Mouse (Mus musculus) embryonic fibroblast, embryonic 13.5 days (primary cell): ENCODE measurements at regions not wholly inside any gene's neighbourhood (a gene's known extent, or its start where the extent isn't known, plus 50 kb on each side); places are given as distances from the start of the nearest gene placed in this dataset.

Experiments
- H3K27ac ChIP-seq: 2 replicates; pipeline ENCODE4 v1.5.1; 2012; ENCODE audit warnings: low read length, control low read depth, inconsistent platforms; ENCODE audit not compliant: insufficient read depth
- H3K4me1 ChIP-seq: 2 replicates; pipeline ENCODE4 v1.6.1; 2011; ENCODE audit warnings: low read length; ENCODE audit not compliant: control insufficient read depth, insufficient read depth
- H3K4me3 ChIP-seq: 2 replicates; pipeline ENCODE4 v1.5.1; 2011; ENCODE audit warnings: mild to moderate bottlenecking, control low read depth, low read length; ENCODE audit not compliant: insufficient read depth
- CTCF ChIP-seq: IDR thresholded peaks from 2 replicates; pipeline ENCODE4 v1.5.1; 2011; ENCODE audit warnings: mild to moderate bottlenecking, control low read depth, low read length, moderate library complexity, borderline replicate concordance; ENCODE audit not compliant: insufficient read depth
- POLR2A ChIP-seq: IDR thresholded peaks from 2 replicates; pipeline ENCODE4 v1.6.1; 2011; ENCODE audit warnings: low read depth, mild to moderate bottlenecking, control low read depth, low read length, moderate library complexity

GRCm38 (mm10) chr6:6657928-6658500 lies 79.6 kb upstream of the Sem1 start:
- Histone ChIP-seq H3K4me3 (no peak overlapping the region), H3K4me1 (no peaks in the 10 kb centered on the region), H3K27ac (no peak overlapping the region)
- TF ChIP-seq POLR2A (no peak), CTCF (no peak)

- no peak for TF ChIP-seq POLR2A
- TF ChIP-seq CTCF: no peak
- Histone ChIP-seq H3K4me3 (no peak overlapping the region), H3K27ac (no peak overlapping the region), H3K4me1 (no peaks in the 10 kb centered on the region)
These were observed 81.6 kb upstream of the Sem1 start for GRCm38 (mm10) chr6:6660072-6660471.

GRCm38 (mm10) chr6:6666762-6667161 lies 88.3 kb upstream of the Sem1 start:
- no peak overlapping the region for H3K27ac ChIP-seq
- no peak overlapping the region for H3K4me3 ChIP-seq
- TF ChIP-seq CTCF (no peak), POLR2A (no peak)

GRCm38 (mm10) chr6:6689241-6689640 lies 110.8 kb upstream of the Sem1 start:
- TF ChIP-seq POLR2A (no peak), CTCF (no peak)
- Histone ChIP-seq H3K4me3 (no peak overlapping the region), H3K4me1 (peaks cover 2% of the 10 kb centered on the region), H3K27ac (no peak overlapping the region)

More at GRCm38 (mm10) chr6:6666762-6667161, 88.3 kb upstream of the Sem1 start:
- H3K4me1 ChIP-seq: no peaks in the 10 kb centered on the region

GRCm38 (mm10) chr6:6690188-6690587 lies 111.7 kb upstream of the Sem1 start:
- Histone ChIP-seq H3K27ac (no peak overlapping the region), H3K4me3 (no peak overlapping the region), H3K4me1 (peaks cover 2% of the 10 kb centered on the region)
- TF ChIP-seq POLR2A (no peak), CTCF (no peak)

- Histone ChIP-seq H3K4me1 (peaks cover 2% of the 10 kb centered on the region), H3K27ac (no peak overlapping the region), H3K4me3 (no peak overlapping the region)
- TF ChIP-seq CTCF (no peak), POLR2A (no peak)
These were observed 113.8 kb upstream of the Sem1 start for GRCm38 (mm10) chr6:6692056-6692770.

- Histone ChIP-seq H3K4me3 (no peak overlapping the region), H3K4me1 (peaks cover 2% of the 10 kb centered on the region; the same call in 1 of the 2 replicates)
- no peak for TF ChIP-seq CTCF
- TF ChIP-seq POLR2A: no peak
These were observed 117.4 kb upstream of the Sem1 start for GRCm38 (mm10) chr6:6695742-6696430.

GRCm38 (mm10) chr6:6697418-6697979 lies 119.0 kb upstream of the Sem1 start:
- Histone ChIP-seq H3K27ac (no peak overlapping the region), H3K4me1 (no peaks in the 10 kb centered on the region), H3K4me3 (no peak overlapping the region)
- no peak for TF ChIP-seq POLR2A

More at GRCm38 (mm10) chr6:6695742-6696430, 117.4 kb upstream of the Sem1 start:
- no peak overlapping the region for H3K27ac ChIP-seq

- TF ChIP-seq CTCF: no peak
- TF ChIP-seq POLR2A: no peak
- H3K4me1 ChIP-seq: no peaks in the 10 kb centered on the region
- no peak overlapping the region for H3K4me3 ChIP-seq
- peak overlapping the region; percentile 3; the same call in 1 of the 2 replicates for H3K27ac ChIP-seq
These were observed 128.3 kb upstream of the Sem1 start for GRCm38 (mm10) chr6:6706729-6707128.

GRCm38 (mm10) chr6:6709057-6709456 lies 130.6 kb upstream of the Sem1 start:
- H3K4me1 ChIP-seq: no peaks in the 10 kb centered on the region
- TF ChIP-seq CTCF (no peak), POLR2A (no peak)

More at GRCm38 (mm10) chr6:6709057-6709456, 130.6 kb upstream of the Sem1 start:
- Histone ChIP-seq H3K4me3 (no peak overlapping the region), H3K27ac (no peak overlapping the region)
